Mouse (Mus musculus): ENCODE measurements around the gene Emx1.
A peak's percentile ranks its signal among the peaks of the same experiment; 100 is the strongest.
"Not testable (repeated sequence)": the region's sequence is repeated elsewhere in the genome, so short reads cannot be mapped to it uniquely, and the experiment has no call there.

The Emx1 gene

GRCm38 (mm10) chr6:85187340-85188211 lies at the start of gene Emx1:
Gene Emx1, plus strand, starts transcription at chr6:85187438.
- DNase-seq (ENCODE audit: low spot score in 2 of 2), result no peak

DNA sequence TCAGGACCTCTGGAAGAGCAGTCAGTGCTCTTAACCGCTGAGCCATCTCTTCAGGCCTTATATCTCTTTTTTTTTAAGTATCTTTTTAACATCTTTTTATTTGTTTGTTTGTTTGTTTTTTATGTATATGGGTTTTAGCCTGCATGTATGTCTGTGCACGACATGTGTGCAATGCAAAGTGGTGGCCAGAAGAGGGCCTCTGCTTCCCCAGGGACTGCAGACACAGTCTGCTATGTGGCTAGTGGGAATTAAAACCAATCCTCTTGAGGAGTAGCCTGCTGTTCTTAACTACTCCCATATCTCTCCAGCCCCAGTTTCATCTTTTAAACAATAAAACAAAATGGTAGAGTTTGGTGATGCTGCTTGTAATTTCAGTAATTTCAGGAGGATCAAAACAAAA lies 47.7 kb upstream of the Emx1 start:
- DNase-seq (ENCODE audit: low spot score in 2 of 2), result no peak

- DNase-seq (ENCODE audit: low spot score in 2 of 2), result peak in 1 of 2 experiments; percentile 38
These were observed 46.2 kb upstream of the Emx1 start for GRCm38 (mm10) chr6:85141013-85141412.

GRCm38 (mm10) chr6:85144466-85144865 lies 42.8 kb upstream of the Emx1 start:
- DNase-seq (ENCODE audit: low spot score in 2 of 2), result no peak

GRCm38 (mm10) chr6:85147636-85148035 lies 39.6 kb upstream of the Emx1 start:
- DNase-seq (ENCODE audit: low spot score in 2 of 2), result no peak

DNA sequence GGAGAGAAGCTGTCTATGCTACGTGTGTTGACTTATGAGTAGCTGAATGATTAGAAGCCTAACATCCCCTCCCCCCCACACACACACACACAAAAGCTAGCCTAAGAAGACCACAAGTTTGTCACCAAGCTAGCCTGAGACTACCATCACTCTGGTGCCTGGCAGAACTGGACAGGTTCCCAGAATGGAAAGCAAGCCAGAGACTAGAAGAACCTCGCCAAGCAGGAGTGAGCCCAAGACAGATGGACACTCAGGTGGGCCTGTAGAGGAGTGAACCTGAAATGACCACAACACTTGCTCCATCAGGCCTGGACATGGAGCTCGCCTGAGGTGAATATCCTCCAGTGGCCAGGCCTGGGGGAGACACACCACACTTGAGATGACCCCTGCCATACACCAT lies 36.9 kb upstream of the Emx1 start:
- DNase-seq (ENCODE audit: low spot score in 2 of 2), result no peak

GRCm38 (mm10) chr6:85153970-85154540 lies 33.2 kb upstream of the Emx1 start:
- DNase-seq (ENCODE audit: low spot score in 2 of 2), result peak in 1 of 2 experiments; percentile 62

DNA sequence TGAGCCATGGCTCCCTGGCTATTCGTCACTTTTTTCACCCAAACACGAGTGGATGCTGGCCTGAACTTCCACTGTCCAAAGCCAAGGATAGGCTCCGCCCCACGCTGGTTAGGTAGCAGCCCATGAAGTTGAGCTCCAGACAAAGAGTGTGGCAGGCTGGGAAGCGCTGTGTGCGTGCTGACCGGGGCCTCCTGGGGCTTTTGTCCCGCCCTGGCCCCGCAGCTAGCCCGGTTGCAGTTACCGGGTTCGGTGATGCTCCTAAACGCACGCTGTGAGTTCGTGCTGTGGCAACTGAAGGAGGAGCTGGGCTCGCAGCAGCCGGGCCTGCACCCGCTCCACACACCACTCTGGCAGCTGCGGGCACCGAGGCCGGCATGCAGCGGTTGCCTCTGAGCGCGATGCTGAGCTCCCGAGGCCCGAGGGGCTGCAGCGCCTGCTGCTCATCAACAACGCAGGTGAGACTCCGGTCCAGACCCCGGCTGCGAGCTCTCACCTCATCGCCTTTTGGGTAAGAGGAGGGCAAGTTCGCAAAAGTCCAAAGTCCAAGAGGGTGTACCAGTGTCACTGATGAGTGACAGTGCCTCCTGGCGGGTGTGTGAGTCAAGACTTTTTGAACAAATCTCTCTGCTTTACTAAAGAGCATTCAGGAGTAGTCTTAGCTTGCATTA lies 32.2 kb upstream of the Emx1 start:
- DNase-seq (ENCODE audit: low spot score in 2 of 2), result peak in 1 of 2 experiments; percentile 52

DNA sequence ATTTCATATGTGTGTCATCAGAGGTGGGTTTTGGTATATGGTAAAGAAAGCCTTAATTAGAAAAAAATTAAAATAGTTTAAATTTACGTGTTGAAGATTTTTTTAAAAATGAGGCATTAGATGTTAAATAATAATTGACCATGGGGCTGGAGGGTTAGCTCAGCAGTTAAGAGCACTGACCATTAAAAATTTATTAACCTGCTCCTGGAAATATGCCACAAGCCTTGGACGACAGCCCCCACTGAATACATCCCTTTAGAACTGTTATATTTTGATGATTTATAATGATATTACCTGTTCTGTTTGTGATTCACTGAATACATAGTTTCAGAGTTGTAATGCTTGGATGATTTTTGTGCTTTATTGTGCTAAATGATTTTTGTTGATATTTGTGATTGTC lies 30.7 kb upstream of the Emx1 start:
- not testable (repeated sequence) for DNase-seq (ENCODE audit: low spot score in 2 of 2)

GRCm38 (mm10) chr6:85158040-85158804 lies 29.0 kb upstream of the Emx1 start:
- DNase-seq (ENCODE audit: low spot score in 2 of 2), result not testable (repeated sequence)

- peak; percentile 16 to 61 for DNase-seq (ENCODE audit: low spot score in 2 of 2)
These were observed 28.0 kb upstream of the Emx1 start for GRCm38 (mm10) chr6:85159092-85159760.

GRCm38 (mm10) chr6:85160201-85160923 lies 26.9 kb upstream of the Emx1 start:
- peak; percentile 52 to 78 for DNase-seq (ENCODE audit: low spot score in 2 of 2)

DNA sequence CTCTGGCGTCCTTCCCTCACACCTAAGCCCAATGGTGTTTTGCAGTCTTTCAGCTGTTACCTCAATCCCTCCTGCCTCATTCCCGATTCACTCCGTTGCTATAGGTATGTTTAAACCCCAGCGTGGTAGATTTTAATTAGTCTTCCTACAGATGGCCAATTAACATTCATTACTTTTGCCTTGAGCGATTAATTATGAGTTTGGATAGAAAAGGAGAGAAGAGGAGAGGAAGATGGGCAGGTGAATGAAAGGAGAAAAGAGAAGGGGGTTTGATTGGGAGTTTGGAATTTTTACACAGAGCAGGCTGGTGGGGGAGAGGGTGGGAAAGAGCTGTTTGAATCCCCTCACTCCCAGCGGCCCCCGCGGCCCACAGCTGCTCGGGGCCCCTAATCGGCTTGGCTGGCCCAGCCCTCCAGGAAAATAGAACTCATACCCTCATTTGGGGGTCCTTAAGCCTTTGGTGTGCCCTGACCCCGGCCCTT lies 21.8 kb upstream of the Emx1 start:
- no peak for DNase-seq (ENCODE audit: low spot score in 2 of 2)

DNA sequence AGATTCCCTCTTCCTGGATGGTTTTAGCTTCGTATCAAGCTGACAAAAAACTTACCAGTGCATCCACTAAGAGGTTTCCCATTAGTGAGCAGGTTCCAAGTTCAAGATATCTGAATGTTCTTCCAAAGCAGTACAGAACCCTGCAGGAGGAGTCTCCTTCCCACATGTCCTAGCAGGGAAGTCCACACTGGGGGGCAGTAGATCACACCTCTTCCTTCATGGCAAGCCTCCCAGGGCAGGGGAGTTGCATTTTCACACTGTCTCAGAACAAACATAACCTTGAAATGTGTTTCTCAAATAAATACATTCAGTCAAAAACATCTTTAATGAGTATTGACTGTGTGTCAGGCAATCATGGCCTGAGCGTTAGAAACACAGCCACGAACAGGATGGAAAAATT lies 7.7 kb upstream of the Emx1 start:
- no peak for DNase-seq (ENCODE audit: low spot score in 2 of 2)

DNA sequence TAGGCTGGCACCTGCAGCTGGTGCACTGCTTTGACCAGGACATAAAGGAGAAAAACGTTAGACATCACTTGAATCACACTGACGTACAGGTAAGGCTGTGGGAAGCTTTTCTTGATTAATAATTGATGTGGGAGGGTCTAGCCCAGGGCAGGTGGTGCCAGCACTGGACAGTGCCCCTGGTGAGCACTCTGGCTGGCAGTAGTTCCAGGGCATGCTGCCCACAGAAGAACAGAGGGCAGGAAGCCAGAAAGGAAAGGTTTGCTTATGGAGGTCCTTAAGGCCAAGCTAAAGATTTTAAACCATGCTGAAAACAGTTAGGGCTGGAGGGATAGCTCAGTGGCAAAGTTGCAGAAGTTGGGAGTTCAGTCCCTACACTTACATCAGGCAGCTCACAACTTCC lies 7.2 kb upstream of the Emx1 start:
- no peak for DNase-seq (ENCODE audit: low spot score in 2 of 2)

DNA sequence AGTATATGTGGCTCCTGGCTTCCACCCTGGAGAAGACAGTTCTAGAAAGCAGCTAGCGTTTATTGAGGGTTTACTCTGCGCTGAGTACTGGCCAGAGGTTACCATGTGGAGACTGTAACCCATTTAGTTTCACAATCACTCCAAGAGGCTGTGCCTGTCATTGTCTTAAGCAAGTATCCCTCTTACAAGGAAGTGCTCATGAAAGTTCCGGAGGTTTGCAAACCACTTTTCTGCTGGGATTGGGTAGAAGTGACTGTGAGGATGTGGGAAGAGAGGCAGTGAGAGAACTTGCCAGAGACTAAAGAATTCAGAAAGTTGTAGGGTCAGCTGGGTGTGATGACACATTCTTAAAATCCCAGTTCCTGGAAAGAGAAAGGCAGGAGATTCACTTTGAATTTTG lies 3.3 kb upstream of the Emx1 start:
- no peak for DNase-seq (ENCODE audit: low spot score in 2 of 2)

GRCm38 (mm10) chr6:85186033-85186743 lies 1.1 kb upstream of the Emx1 start:
- DNase-seq (ENCODE audit: low spot score in 2 of 2), result no peak

- DNase-seq (ENCODE audit: low spot score in 2 of 2), result no peak
These were observed 536 bp upstream of the Emx1 start for GRCm38 (mm10) chr6:85186744-85187059.

- DNase-seq (ENCODE audit: low spot score in 2 of 2), result no peak
These were observed 1.2 kb downstream of the Emx1 start for GRCm38 (mm10) chr6:85188256-85189110.

Measured in spleen, postnatal 10 days (tissue).